Mouse (Mus musculus) limb, embryonic 14.5 days (tissue): ENCODE results near the gene Gramd4. TPM values are rescaled to one million over a fixed set of nuclear protein-coding genes. Genes with fewer than 3 reads are reported as not detected.

Experiments used
- ATAC-seq: fragments of 200-750 bp; cut with Nextera tagmentation; 2 replicates; pipeline ENCODE4 v1.8.0; 2017; ENCODE audit warnings: low read depth, moderate number of reproducible peaks, moderate TSS enrichment; ENCODE audit not compliant: low FRiP score
- DNase-seq: peaks from one replicate; pipeline ENCODE4 v3.0.0-alpha.2; 2015; ENCODE audit warnings: low spot score
- H3K27ac ChIP-seq: fragments of 300-500 bp; sonication (generic); replicated peaks from 2 replicates; pipeline ENCODE4 v1.5.1; 2014; ENCODE audit warnings: low read depth, mild to moderate bottlenecking, low read length, moderate library complexity, mixed read lengths
- H3K27me3 ChIP-seq: fragments of 300-500 bp; sonication (generic); 2 replicates; pipeline ENCODE4 v1.6.1; 2014; ENCODE audit warnings: low read length, mixed read lengths; ENCODE audit not compliant: control insufficient read depth, insufficient read depth
- H3K36me3 ChIP-seq: fragments of 300-500 bp; sonication (generic); 2 replicates; pipeline ENCODE4 v1.6.1; 2014; ENCODE audit warnings: mild to moderate bottlenecking, low read length, moderate library complexity, mixed read lengths; ENCODE audit not compliant: control insufficient read depth, insufficient read depth
- H3K4me1 ChIP-seq: fragments of 300-500 bp; sonication (generic); 2 replicates; pipeline ENCODE4 v1.6.1; 2014; ENCODE audit warnings: antibody characterized with exemption, low read length, mixed read lengths; ENCODE audit not compliant: control insufficient read depth, insufficient read depth
- H3K4me2 ChIP-seq: fragments of 300-500 bp; sonication (generic); replicated peaks from 2 replicates; pipeline ENCODE4 v1.6.1; 2014; ENCODE audit warnings: low read depth, mild to moderate bottlenecking, low read length, moderate library complexity; ENCODE audit not compliant: severe bottlenecking
- H3K4me3 ChIP-seq: fragments of 300-500 bp; sonication (generic); replicated peaks from 2 replicates; pipeline ENCODE4 v1.5.1; 2014; ENCODE audit warnings: low read length
- H3K9ac ChIP-seq: fragments of 300-500 bp; sonication (generic); 2 replicates; pipeline ENCODE4 v1.6.1; 2014; ENCODE audit warnings: mild to moderate bottlenecking, low read depth, low read length, moderate library complexity; ENCODE audit not compliant: severe bottlenecking
- H3K9me3 ChIP-seq: fragments of 300-500 bp; sonication (generic); 2 replicates; pipeline ENCODE4 v1.6.1; 2016; ENCODE audit warnings: low read length; ENCODE audit not compliant: control insufficient read depth
- POLR2A ChIP-seq: fragments of 200-500 bp; IDR thresholded peaks from 2 replicates; pipeline ENCODE4 v1.8.0; 2012; ENCODE audit warnings: inconsistent platforms, mild to moderate bottlenecking, moderate library complexity, borderline replicate concordance; ENCODE audit not compliant: insufficient read depth, insufficient read length; ENCODE audit errors: extremely low read depth
- WGBS: fragments of 180-500 bp; shearing (Covaris S2); extraction: QIAGEN DNeasy Blood & Tissue Kit; methylation state at CpG from one replicate; pipeline ENCODE4 v1.1.7; 2014; 5-methylcytosine and 5-hydroxymethylcytosine counted together
- polyA plus RNA-seq, 2 experiments: library from polyadenylated mRNA; depleted of rRNA in 1 of 2; stranded (reverse) in 1 of 2; unstranded in 1 of 2; fragments of >200 nt; fragmentation: Nextera tagmentation in 1 of 2; extraction: Ambion mirVana in 1 of 2; gene quantifications; 2 replicates each; pipeline versions ENCODE4 v1.2.1 to v1.2.3; 2012 to 2014

The Gramd4 gene
- polyA plus RNA-seq, 2 experiments: 12.3 to 23.5 TPM

DNA sequence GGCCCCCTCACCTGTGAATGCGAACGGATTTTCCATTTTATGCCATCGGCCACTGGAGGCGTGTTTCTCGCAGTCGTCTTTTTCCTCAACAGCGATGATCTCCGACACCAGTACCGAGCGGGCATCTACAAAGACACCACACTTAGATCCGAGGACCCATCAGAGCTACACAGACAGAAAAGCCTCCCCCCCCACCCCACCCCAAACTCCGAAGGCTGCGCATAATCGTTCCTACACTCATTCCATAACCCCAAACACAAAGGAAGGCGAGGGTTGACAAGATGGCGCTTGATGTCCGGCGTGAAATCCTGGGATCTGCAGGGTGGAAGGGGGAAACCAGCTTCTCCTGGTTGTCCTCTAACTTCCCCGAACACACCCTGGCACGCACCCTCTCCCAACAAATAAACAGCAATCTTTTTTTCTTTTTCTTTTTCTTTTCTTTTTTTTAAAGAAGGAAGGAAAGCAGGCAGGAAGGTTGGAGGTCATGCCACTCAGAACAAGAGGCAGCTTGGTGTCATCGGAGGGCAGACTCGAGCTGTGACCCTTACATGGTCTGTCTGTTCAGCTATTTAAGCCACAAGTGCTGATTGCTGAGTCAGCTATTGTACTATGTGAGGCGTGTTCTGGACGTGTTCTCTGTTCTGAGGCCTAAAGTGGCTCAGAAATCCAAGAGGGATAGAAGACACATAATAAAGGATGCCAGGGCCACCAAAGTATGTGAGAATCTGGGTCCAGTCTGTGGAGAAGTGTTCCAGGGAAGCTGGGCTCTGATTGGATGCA lies 108.5 kb downstream of the Gramd4 start:
- ATAC-seq: no peak
- H3K27me3 ChIP-seq: no peaks in the 10 kb centered on the region
- H3K4me3 ChIP-seq: no peak overlapping the region
- H3K9ac ChIP-seq: no peak overlapping the region
- no peak for TF ChIP-seq POLR2A
- no peaks in the 10 kb centered on the region for H3K9me3 ChIP-seq
- no peak overlapping the region for H3K27ac ChIP-seq
- 93% methylated on average over 24 of the region's 24 CpGs for WGBS
- no peak overlapping the region for H3K4me2 ChIP-seq
- H3K36me3 ChIP-seq: peaks cover 25% of the 10 kb centered on the region
- DNase-seq: no peak
- 0 out of 2 replicates have a peak, but pooled peaks cover 4% of the 10 kb centered on the region for H3K4me1 ChIP-seq

DNA sequence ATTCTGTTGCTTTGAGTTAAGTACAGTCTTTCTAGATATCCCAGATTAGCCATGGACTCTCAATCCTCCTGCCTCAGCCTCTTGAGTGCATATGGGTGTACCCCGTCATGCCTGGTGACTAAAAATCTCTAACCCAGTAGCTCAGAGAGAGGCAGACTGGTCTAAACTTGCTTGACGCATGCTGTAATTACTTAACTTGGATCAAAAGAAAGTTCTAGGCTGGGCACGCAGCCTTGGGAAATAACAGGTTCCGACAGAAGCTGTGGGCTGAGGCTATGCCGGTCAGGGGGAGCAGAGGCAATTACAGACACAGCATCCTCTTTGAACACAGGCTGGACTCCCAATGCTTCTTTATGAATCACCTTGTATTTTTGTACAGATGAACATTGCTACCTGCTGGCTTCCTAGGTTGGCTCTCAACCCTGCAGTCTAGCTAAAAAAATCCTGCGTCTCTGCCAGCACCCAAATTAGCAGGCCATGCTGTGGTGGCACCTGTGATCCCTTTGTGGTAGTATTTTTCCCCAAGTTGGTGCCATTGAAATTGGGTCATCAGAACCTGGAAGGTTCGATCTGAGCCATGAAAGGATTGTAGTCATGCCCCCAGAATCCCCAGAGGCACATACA lies 109.6 kb downstream of the Gramd4 start:
- Histone ChIP-seq H3K9me3 (no peaks in the 10 kb centered on the region), H3K36me3 (peaks cover 17% of the 10 kb centered on the region; the same call in 1 of the 2 replicates), H3K9ac (no peak overlapping the region), H3K4me2 (no peak overlapping the region), H3K27me3 (no peaks in the 10 kb centered on the region), H3K4me3 (no peak overlapping the region), H3K27ac (no peak overlapping the region), H3K4me1 (0 out of 2 replicates have a peak, but pooled peaks cover 4% of the 10 kb centered on the region)
- WGBS: 86% methylated on average over 7 of the region's 7 CpGs
- no peak for TF ChIP-seq POLR2A
- ATAC-seq: no peak
- DNase-seq: no peak

DNA sequence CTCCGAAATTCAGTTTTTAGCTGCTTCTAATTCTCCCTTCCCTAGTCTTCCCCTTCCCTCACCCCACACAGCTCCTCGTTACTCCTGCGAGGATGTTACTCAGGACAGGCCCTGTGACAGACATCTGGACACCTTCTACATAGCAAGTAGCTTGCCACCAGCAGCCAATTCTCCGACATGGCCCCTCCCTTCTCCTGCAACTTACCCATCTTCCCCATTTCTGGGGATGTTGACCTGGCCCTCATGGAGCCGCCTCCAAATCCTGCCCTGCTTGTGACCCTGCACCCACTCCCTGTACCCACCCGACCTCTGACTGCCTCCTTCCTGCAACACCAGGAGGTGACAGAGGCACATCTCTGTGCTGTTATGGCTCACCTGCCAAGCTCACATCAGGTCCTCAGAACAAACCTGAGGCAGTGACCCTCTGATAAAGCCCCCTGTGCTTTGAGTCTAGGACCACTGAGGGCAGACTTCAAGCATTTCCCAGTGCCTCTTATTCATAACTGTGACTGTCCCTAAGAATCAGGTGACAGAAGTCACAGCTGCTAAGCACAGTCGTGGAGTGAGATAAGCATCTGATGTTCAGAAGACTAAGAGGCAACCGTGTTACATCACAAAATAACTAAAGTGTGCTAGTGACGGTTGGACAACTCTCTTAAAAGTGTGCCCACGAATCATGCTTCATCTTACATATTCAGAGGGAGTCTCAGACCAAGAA lies 110.5 kb downstream of the Gramd4 start:
- WGBS: 82% methylated on average over 10 of the region's 10 CpGs
- ATAC-seq: no peak
- TF ChIP-seq POLR2A: no peak
- Histone ChIP-seq H3K9ac (no peak overlapping the region), H3K27me3 (no peaks in the 10 kb centered on the region), H3K27ac (no peak overlapping the region), H3K36me3 (peaks cover 11% of the 10 kb centered on the region; the same call in 1 of the 2 replicates), H3K4me1 (peaks cover 7% of the 10 kb centered on the region; the same call in 1 of the 2 replicates), H3K4me3 (no peak overlapping the region), H3K9me3 (no peaks in the 10 kb centered on the region), H3K4me2 (no peak overlapping the region)
- no peak for DNase-seq

DNA sequence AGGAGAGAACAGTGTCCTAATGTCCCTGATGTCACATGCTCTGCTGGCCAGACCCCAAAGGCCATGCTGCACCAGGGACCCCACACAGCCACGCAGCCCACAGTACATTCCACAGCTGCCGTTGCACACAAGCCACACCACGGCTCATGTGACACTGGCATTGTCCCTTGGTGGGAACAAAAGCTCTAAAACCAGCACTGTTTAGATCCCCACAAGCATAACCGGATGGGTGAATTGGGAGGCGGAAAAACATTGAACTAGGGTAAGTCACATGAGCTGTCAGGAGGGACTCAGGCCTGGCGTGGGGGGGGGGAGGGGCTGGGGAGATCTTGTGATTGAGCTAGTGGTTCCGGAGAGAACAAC lies 111.0 kb downstream of the Gramd4 start:
- Histone ChIP-seq H3K36me3 (peaks cover 10% of the 10 kb centered on the region; the same call in 1 of the 2 replicates), H3K4me3 (no peak overlapping the region), H3K27me3 (no peaks in the 10 kb centered on the region), H3K9ac (no peak overlapping the region), H3K9me3 (no peaks in the 10 kb centered on the region), H3K4me2 (no peak overlapping the region), H3K4me1 (peaks cover 13% of the 10 kb centered on the region; the same call in 1 of the 2 replicates), H3K27ac (no peak overlapping the region)
- no peak for DNase-seq
- TF ChIP-seq POLR2A: no peak
- 56% methylated on average over 7 of the region's 7 CpGs for WGBS
- ATAC-seq: peak; percentile 60; the same call in 1 of the 2 replicates
